Mouse (Mus musculus): Measurements from ENCODE around the gene Tmem203. TPM values are rescaled to one million over a fixed set of nuclear protein-coding genes. Genes with fewer than 3 reads are reported as not detected.

Gene Tmem203
- polyA plus RNA-seq, 1 experiment = 1.6 TPM

- peaks cover 21% of the 10 kb centered on the region for H3K4me1 ChIP-seq (ENCODE audit: control insufficient read depth)
- H3K27me3 ChIP-seq (ENCODE audit: control insufficient read depth) = peaks cover 42% of the 10 kb centered on the region
- peaks cover 43% of the 10 kb centered on the region for H3K36me3 ChIP-seq (ENCODE audit: control insufficient read depth)
- no peak for TF ChIP-seq GATA1 (IDR thresholded peaks at IDR 0.05; ENCODE audit: low read length)
- no peak overlapping the region for H3K4me3 ChIP-seq (replicated peaks)
- H3K9me3 ChIP-seq (ENCODE audit: control insufficient read depth, low read length) = peaks cover 3% of the 10 kb centered on the region; the same call in 1 of the 2 replicates
Observed at GRCm38 (mm10) chr2:25286837-25287636, 31.8 kb downstream of the Tmem203 start.

- peaks cover 53% of the 10 kb centered on the region for H3K27me3 ChIP-seq (ENCODE audit: control insufficient read depth)
- no peak within 1 kb of the TSS for H3K4me3 ChIP-seq (replicated peaks)
- H3K9me3 ChIP-seq (ENCODE audit: control insufficient read depth, low read length) = peaks cover 3% of the 10 kb centered on the region; the same call in 1 of the 2 replicates
- TF ChIP-seq TAL1 (IDR thresholded peaks at IDR 0.05; ENCODE audit: low read length) = no peak
- no peak for TF ChIP-seq GATA1 (IDR thresholded peaks at IDR 0.05; ENCODE audit: low read length)
- H3K36me3 ChIP-seq (ENCODE audit: control insufficient read depth) = peaks cover 32% of the 10 kb centered on the region
- peaks cover 22% of the 10 kb centered on the region for H3K4me1 ChIP-seq (ENCODE audit: control insufficient read depth)
Observed at GRCm38 (mm10) chr2:25287927-25288649, 32.8 kb downstream of the Tmem203 start, which contains the start of gene Tmem210. Gene Tmem210 (plus strand): TSS chr2:25288145.

GRCm38 (mm10) chr2:25288734-25289345 is 33.6 kb downstream of the Tmem203 start:
- H3K36me3 ChIP-seq (ENCODE audit: control insufficient read depth) = peaks cover 26% of the 10 kb centered on the region
- H3K4me1 ChIP-seq (ENCODE audit: control insufficient read depth) = peaks cover 22% of the 10 kb centered on the region
- no peak overlapping the region for H3K4me3 ChIP-seq (replicated peaks)
- H3K9me3 ChIP-seq (ENCODE audit: control insufficient read depth, low read length) = peaks cover 3% of the 10 kb centered on the region; the same call in 1 of the 2 replicates
- peaks cover 60% of the 10 kb centered on the region for H3K27me3 ChIP-seq (ENCODE audit: control insufficient read depth)
- TF ChIP-seq GATA1 (IDR thresholded peaks at IDR 0.05; ENCODE audit: low read length) (no peak), TAL1 (IDR thresholded peaks at IDR 0.05; ENCODE audit: low read length) (no peak)

GRCm38 (mm10) chr2:25289651-25290050 is 34.4 kb downstream of the Tmem203 start, which contains the start of gene Lrrc26:
Gene Lrrc26 (plus strand): TSS chr2:25289915.
- H3K4me3 ChIP-seq (replicated peaks) = no peak within 1 kb of the TSS
- H3K9me3 ChIP-seq (ENCODE audit: control insufficient read depth, low read length) = peaks cover 3% of the 10 kb centered on the region; the same call in 1 of the 2 replicates
- peaks cover 68% of the 10 kb centered on the region for H3K27me3 ChIP-seq (ENCODE audit: control insufficient read depth)
- peaks cover 17% of the 10 kb centered on the region for H3K36me3 ChIP-seq (ENCODE audit: control insufficient read depth)
- peaks cover 22% of the 10 kb centered on the region for H3K4me1 ChIP-seq (ENCODE audit: control insufficient read depth)
- TF ChIP-seq GATA1 (IDR thresholded peaks at IDR 0.05; ENCODE audit: low read length) = no peak
- no peak for TF ChIP-seq TAL1 (IDR thresholded peaks at IDR 0.05; ENCODE audit: low read length)

- Histone ChIP-seq H3K9me3 (ENCODE audit: control insufficient read depth, low read length) (peaks cover 3% of the 10 kb centered on the region; the same call in 1 of the 2 replicates), H3K27me3 (ENCODE audit: control insufficient read depth) (peaks cover 74% of the 10 kb centered on the region), H3K36me3 (ENCODE audit: control insufficient read depth) (peaks cover 11% of the 10 kb centered on the region), H3K4me3 (replicated peaks) (no peak overlapping the region), H3K4me1 (ENCODE audit: control insufficient read depth) (peaks cover 22% of the 10 kb centered on the region)
- TF ChIP-seq TAL1 (IDR thresholded peaks at IDR 0.05; ENCODE audit: low read length) (no peak), GATA1 (IDR thresholded peaks at IDR 0.05; ENCODE audit: low read length) (no peak)
Observed at GRCm38 (mm10) chr2:25290101-25290815, 35.0 kb downstream of the Tmem203 start.

GRCm38 (mm10) chr2:25290816-25291130 is 35.5 kb downstream of the Tmem203 start:
- peaks cover 22% of the 10 kb centered on the region for H3K4me1 ChIP-seq (ENCODE audit: control insufficient read depth)
- TF ChIP-seq GATA1 (IDR thresholded peaks at IDR 0.05; ENCODE audit: low read length) (no peak), TAL1 (IDR thresholded peaks at IDR 0.05; ENCODE audit: low read length) (no peak)
- peaks cover 6% of the 10 kb centered on the region for H3K36me3 ChIP-seq (ENCODE audit: control insufficient read depth)
- H3K27me3 ChIP-seq (ENCODE audit: control insufficient read depth) = peaks cover 79% of the 10 kb centered on the region
- H3K9me3 ChIP-seq (ENCODE audit: control insufficient read depth, low read length) = peaks cover 3% of the 10 kb centered on the region; the same call in 1 of the 2 replicates
- no peak overlapping the region for H3K4me3 ChIP-seq (replicated peaks)

- TF ChIP-seq GATA1 (IDR thresholded peaks at IDR 0.05; ENCODE audit: low read length) = no peak
- TF ChIP-seq TAL1 (IDR thresholded peaks at IDR 0.05; ENCODE audit: low read length) = no peak
- H3K4me3 ChIP-seq (replicated peaks) = no peak overlapping the region
- H3K9me3 ChIP-seq (ENCODE audit: control insufficient read depth, low read length) = peaks cover 3% of the 10 kb centered on the region; the same call in 1 of the 2 replicates
- peaks cover 18% of the 10 kb centered on the region for H3K4me1 ChIP-seq (ENCODE audit: control insufficient read depth)
- peaks cover 85% of the 10 kb centered on the region for H3K27me3 ChIP-seq (ENCODE audit: control insufficient read depth)
- H3K36me3 ChIP-seq (ENCODE audit: control insufficient read depth) = peaks cover under 1% of the 10 kb centered on the region
Observed at GRCm38 (mm10) chr2:25291184-25292053, 36.2 kb downstream of the Tmem203 start.

All from erythroblast, embryonic 14.5 days (primary cell).